ENCODE assay signal across 22 mouse cellular contexts in genomic region chr9:14272921-14273320, GRCm38 (mm10).
"Had no signal": no experiment of that assay in that cellular context is flagged by ENCODE, and none has a peak within 500 bp of the region (broad histone marks: within the 10 kb centered on the region; RNA-seq: fewer than 3 reads in every experiment).

No protein-coding gene starts in this region.

- H3K27ac ChIP-seq: kidney, embryonic 15.5 days; layer of hippocampus, adult 2 months; limb, embryonic 13.5 days; liver, embryonic 12.5 days; liver, embryonic 15.5 days; lung, embryonic 15.5 days; midbrain, embryonic 10.5 days; midbrain, embryonic 13.5 days; stomach, embryonic 15.5 days had no signal

- H3K4me3 ChIP-seq: kidney, embryonic 15.5 days; layer of hippocampus, adult 2 months; limb, embryonic 13.5 days; liver, embryonic 12.5 days; liver, embryonic 15.5 days; lung, embryonic 15.5 days; megakaryocyte, embryonic 14.5 days; midbrain, embryonic 10.5 days; midbrain, embryonic 13.5 days; myocyte; stomach, embryonic 15.5 days had no signal

- H3K9me3 ChIP-seq: kidney, embryonic 15.5 days; limb, embryonic 13.5 days; liver, embryonic 12.5 days; liver, embryonic 15.5 days; lung, embryonic 15.5 days; megakaryocyte, embryonic 14.5 days; midbrain, embryonic 10.5 days; midbrain, embryonic 13.5 days; stomach, embryonic 15.5 days had no signal

- H3K4me2 ChIP-seq: kidney, embryonic 15.5 days; limb, embryonic 13.5 days; liver, embryonic 12.5 days; liver, embryonic 15.5 days; lung, embryonic 15.5 days; midbrain, embryonic 13.5 days; stomach, embryonic 15.5 days had no signal

- H3K27me3 ChIP-seq: kidney, embryonic 15.5 days; limb, embryonic 13.5 days; lung, embryonic 15.5 days; midbrain, embryonic 13.5 days; stomach, embryonic 15.5 days had no signal

- DNase-seq: kidney, adult 8-10 months; kidney, postnatal 10 days; kidney, postnatal 36 days; layer of hippocampus, adult 9-11 months; left cerebral cortex, postnatal 4 days; liver; lung, adult 18-20 months; lung, postnatal 10 days; lung, postnatal 36 days; right cerebral cortex, postnatal 4 days; thymus, postnatal 25 days had no signal

- H3K36me3 ChIP-seq: kidney, embryonic 15.5 days; limb, embryonic 13.5 days; liver, embryonic 12.5 days; liver, embryonic 15.5 days; lung, embryonic 15.5 days; midbrain, embryonic 10.5 days; midbrain, embryonic 13.5 days; stomach, embryonic 15.5 days had no signal

- H3K9ac ChIP-seq: kidney, embryonic 15.5 days; limb, embryonic 13.5 days; liver, embryonic 12.5 days; liver, embryonic 15.5 days; lung, embryonic 15.5 days; midbrain, embryonic 13.5 days; stomach, embryonic 15.5 days had no signal
